Mouse (Mus musculus): Measurements from ENCODE around the gene Olfr881.

Gene Olfr881

DNA sequence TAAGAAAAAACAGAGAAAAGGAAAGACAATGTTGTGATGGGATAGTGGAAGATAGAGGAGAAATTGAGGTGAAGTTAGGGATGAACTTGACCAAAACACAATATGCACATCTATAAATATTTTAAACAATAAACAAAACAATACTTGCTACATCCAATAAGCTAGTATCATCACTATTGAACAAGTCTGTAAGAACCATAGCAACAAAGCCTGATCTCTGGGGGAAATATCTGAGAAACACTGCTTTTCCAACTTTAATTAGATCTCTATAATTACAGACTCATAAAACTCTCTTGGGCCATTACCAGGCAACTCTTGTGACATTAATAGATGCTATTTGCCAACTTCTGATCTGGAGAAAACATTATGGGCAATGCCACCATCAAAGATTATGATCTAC lies at the start of gene Olfr881:
TSS of gene Olfr881 (plus strand) at position 301 of the 400 bp plus-strand sequence.
- DNase-seq: no peak

DNA sequence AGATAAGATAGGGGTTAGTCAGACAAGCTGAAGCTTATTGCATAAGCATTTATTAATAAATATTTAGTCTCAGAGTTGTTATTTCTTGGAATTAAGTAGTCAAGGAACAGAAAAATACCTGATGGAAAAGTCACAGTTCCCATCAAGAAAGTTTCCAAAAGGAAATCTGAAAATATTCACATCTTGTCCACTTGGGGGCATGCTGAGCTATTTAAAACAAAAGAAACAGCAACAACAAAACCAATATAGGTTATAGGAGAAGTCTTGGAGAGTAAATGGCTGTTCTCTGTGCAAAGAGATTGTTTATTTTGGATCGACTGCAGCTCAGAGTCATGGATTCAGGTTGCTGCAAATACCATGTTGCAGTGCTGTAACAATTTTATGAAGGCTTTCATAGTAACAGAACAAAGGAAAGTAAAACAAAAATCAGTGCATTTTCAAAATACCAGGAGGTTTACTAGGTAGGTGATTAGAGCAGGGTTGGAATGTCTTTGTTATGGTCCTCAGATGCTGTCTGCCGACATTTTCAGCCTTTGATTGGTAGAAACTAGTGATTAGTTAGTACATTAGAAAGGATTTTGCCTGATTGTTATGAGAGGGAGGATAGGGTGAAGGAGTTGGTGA lies 7.1 kb downstream of the Olfr881 start:
- DNase-seq: no peak

DNA sequence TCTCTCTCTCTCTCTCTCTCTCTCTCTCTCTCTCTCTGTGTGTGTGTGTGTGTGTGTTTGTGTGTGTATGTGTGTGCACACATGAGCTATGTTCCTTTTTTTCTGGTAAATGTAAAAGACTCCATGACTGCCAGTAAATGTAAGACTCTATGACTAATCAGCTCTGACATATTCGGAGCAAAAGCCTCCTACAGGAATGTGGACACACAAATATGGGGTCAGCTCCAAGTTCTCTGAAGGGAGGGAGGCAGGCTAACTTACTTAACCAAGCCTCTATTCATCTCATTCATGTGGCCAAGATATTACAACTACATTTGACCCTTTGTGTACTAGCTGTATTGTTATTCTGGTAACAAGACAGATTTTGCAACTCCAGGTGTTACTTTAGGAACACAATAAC lies 8.4 kb downstream of the Olfr881 start:
- DNase-seq: no peak

DNA sequence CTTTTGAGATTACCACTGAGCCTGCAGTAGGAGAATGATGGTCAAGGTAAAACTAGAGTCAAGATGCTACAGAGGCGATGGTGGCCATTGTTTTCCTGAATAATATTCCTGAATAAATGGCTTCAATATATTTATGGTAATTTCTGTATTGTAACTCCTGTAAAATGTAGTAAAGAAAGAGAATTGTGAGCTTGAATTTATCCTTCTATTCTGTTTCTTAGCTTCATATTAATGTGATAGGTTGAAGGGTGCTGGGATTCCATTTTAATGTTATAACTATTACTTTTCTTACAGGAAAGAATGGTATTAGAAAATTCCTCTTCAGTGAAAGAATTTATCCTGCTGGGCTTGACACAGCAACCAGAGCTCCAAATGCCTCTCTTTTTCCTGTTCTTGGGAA lies 33.9 kb downstream of the Olfr881 start, which contains the start of gene Olfr883:
TSS of gene Olfr883 (plus strand) at position 301 of the 400 bp plus-strand sequence.
- DNase-seq: no peak
